Mouse (Mus musculus): Measurements from ENCODE around the gene Sel1l. TPM values are rescaled to one million over a fixed set of nuclear protein-coding genes. Genes with fewer than 3 reads are reported as not detected.

The Sel1l gene
- total RNA-seq, 4 experiments from 2014 or later = 129 to 154 (median 146) TPM

DNA sequence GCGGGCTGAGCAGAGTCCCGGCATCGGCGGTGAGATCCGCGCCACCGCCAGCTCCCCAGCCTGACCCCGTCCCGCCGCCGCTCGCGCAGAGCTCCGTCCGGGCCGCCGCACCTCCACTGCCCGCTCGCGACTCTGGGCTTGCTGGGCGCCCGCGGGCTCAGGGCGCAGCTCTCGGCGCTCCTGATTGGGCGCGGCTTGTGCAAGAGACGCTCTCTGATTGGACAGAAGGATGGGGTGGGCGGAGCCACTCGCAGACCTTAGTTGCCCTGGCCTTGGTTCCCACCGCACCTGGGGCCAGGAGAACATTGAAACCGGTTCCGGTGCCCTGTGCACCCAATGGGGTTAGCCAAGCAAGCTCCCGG is 70.0 kb downstream of the Sel1l start:
- DNase-seq (ENCODE audit: low spot score in 2 of 2) = peak; percentile 64 to 68

DNA sequence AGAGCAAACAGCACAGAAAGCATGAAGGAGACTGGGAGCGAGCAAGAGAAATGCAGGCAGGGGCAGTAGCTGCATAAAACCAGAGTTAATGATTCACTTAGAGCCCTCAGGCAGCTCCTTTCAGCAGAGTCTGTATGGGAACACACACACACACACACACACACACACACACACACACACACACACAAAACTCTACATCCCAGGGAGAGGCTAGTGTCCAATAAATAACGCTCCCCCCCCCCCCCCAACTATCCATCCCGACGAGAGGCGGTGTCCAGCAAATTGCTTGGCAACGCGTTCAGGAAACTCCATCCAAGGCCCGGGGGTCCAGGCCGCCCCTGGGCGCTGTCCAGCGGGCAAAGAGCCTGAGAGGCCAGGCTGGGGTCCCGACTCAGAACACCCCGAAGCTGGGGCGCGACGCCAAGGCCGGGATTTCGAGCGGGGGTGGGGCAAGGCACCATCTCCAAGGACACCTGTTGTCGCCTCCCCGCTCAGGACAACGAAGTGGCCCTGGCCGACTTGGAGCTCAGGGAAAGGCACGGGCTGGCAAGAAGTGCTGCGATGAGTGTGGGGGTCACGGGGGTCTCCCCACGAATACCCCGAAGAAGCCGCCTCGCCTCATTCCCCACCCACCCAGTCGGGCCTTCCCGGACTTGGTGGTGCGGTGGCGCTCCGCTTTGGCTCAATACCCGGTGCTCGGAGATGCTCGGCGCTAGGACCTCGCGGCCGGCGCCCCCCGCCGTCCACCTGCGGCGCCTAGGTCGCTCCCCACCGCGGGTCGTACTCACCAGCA is 70.5 kb downstream of the Sel1l start:
- peak; percentile 36 to 37 for DNase-seq (ENCODE audit: low spot score in 2 of 2)

DNA sequence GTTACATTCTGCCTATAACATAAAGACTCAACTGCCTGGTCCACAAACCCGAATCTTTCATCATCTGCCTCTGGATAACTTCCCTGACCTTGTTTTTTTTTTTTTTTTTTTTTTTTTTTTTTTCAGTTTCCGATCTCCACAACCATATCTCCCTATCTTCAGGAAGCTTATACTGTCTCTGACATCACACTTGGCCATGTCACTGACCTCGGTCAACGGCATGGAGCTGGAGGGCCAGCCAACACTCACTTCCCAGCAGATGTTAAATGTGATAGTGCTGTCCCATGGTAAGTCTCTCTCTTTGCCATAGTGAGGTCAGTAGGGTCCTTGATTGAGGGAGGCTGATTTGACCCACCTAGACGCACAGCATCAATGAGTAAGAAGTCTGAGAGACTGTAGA is 72.6 kb downstream of the Sel1l start:
- DNase-seq (ENCODE audit: low spot score in 2 of 2) = no peak

DNA sequence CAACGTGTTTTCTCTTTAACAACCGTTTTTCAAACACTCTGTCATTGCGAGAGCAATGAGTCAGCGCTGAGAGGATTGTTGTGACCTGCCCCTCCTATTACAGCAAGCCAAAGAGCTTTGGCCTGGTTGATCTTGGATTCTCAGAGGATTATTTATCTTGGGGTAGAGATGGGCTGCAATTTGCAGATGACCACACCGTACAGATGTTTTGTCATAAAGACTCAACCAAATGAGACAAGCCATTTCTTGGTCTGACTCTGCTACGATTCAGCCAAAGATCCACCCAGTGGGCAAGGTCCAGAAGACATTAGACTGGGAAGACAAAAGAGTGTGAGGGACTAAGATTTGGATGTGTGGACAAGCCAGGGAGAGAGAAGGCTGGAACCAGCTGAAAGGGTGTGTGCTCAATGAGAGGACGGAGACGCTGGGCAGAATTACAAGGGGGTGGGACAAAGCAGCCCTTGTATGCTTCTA is 74.1 kb downstream of the Sel1l start:
- DNase-seq (ENCODE audit: low spot score in 2 of 2) = peak in 1 of 2 experiments; percentile 26

DNA sequence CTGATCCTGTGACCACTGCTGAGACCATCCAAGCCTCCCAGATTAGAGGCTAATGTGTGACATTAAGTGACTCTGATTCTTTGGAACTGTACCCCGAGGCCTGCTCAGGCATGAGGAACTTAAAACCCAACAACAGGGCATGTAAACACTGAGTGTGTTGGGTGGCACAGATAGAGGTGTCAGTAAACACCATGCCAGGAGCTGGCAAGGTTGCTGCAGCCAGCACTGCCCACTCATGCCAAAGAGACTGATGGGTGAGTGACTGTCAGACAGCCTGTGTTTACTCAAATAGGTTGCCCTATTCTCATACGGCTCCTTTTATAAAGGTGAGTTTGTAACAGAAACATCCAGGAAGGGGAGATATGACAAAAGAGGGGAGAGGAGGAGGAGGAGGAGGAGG is 80.1 kb downstream of the Sel1l start:
- DNase-seq (ENCODE audit: low spot score in 2 of 2) = no peak

DNA sequence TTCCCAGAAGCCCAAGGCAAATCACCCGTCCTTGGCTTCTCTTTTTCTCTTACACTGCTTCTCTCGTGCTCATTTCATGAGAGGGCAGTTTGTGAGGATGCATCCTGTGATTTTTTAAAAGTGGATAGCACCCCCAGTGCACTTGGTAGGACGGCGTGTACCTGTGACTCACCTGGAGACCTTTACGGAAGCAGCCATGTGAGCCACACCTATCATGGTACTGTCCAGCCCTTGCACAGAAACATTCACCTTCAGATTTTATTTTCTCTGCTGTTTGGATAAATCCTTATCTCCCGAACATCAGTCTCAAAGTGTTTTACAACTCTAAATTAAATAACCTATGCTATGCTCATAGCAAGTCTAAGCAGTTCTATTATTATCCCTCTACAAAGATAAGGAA is 80.8 kb downstream of the Sel1l start:
- DNase-seq (ENCODE audit: low spot score in 2 of 2) = no peak

DNA sequence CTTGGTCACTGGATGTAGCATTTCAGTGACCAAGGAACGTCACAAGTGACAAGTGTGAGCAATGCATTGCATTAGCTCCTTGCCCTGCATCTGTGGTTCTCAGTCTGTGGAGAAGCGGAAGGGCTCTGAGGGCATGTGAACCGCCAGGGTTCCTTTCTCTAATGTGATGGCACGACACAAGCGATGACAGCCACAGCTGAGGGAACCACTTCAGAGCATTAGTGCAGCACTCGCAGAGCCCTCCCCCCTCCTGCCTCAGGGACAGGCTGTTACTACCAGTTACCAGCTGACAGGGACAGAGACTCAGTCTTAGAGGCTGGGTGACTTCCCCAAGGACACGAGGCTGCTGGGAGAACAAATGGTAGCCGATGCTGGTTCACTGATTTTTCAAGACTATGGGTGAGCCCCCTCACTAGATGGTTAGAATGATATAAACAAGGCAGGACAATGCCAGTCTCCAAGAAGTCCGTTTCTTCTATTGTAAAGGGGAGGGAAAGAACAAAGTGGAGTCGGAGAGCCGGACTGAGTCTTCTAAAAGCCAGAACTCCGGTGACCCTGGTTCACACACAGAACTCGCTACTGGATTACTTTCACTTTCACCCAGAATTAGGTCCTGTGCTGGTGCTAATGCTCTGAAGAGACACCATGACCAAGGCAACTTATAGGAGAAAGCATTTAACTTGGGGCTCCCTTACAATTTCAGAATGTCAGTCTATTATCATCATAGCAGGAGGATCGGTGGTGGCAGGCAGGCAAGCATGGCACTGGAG is 82.4 kb downstream of the Sel1l start:
- peak in 1 of 2 experiments; percentile 54 for DNase-seq (ENCODE audit: low spot score in 2 of 2)

DNA sequence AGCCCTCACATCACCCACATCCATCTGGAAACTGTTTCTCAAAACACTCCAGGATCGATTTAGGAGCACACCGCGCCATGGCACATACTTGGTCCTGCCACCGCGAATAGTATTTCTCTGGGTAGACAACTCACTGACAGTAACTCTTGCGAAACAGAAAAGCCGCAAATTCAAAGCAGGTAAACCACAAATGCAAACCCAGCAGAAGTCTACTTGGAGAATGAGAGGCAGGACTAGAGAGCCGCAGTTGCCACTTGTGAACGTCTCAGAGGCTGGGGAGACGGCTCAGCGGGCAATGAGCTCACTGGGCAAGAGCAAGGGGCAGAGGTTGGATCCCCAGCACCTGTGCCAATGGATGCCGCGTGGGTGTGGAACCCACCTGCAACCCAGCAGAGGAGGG is 83.5 kb downstream of the Sel1l start:
- no peak for DNase-seq (ENCODE audit: low spot score in 2 of 2)

DNA sequence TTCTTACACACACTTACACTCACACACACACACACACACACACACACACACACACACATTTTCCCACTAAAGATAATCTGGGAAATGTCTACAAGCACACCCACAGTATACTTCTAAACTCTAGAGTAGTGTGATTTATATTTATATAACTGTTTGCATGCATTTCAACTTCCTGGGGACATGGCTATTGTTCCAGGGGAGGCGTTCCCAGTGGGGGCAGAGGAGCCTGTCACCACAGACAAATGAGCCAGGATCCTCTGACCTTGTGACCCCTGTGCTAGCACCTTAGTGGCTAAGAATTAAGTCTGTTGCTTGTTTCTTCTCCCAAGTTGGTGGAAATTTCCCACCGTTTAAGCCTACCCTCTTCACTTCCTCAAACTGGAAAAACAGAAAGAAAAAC is 83.9 kb downstream of the Sel1l start:
- no peak for DNase-seq (ENCODE audit: low spot score in 2 of 2)

DNA sequence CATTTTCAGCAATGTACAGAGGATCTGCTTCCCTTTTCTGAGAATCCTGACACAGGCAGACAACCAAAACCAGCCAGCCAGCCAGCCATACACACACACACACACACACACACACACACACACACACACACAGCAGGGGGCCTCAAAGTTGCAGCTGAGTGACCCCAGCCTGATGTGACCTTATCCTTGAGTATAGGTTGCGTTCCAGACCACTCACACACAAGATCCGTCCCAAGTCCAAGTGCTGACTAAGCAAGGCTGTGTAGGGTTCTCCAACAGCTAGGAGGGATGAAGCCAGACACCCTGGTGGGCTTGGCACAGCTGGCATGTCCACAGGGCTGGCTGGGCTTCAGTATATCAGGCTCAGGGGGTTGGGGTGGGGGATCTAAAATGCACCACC is 84.5 kb downstream of the Sel1l start:
- DNase-seq (ENCODE audit: low spot score in 2 of 2) = no peak

DNA sequence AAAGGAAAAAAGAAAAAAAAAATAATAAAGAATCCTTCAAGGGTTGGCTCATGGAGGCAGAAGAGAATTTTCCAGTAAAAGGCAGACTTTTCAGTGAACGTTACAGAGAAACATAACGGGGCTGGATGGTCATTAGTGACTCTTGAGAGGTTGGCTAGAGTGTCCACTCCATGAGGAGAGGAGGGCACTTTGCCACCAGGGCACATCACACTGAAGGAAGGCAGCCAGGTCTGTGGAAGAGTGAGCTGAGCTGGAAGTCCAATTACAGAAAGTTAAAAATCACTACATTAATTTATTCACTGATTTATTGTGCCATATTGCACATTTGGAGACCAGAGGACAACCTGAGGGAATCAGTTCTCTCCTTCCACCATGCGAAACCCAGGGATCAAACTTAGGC is 89.1 kb downstream of the Sel1l start:
- no peak for DNase-seq (ENCODE audit: low spot score in 2 of 2)

DNA sequence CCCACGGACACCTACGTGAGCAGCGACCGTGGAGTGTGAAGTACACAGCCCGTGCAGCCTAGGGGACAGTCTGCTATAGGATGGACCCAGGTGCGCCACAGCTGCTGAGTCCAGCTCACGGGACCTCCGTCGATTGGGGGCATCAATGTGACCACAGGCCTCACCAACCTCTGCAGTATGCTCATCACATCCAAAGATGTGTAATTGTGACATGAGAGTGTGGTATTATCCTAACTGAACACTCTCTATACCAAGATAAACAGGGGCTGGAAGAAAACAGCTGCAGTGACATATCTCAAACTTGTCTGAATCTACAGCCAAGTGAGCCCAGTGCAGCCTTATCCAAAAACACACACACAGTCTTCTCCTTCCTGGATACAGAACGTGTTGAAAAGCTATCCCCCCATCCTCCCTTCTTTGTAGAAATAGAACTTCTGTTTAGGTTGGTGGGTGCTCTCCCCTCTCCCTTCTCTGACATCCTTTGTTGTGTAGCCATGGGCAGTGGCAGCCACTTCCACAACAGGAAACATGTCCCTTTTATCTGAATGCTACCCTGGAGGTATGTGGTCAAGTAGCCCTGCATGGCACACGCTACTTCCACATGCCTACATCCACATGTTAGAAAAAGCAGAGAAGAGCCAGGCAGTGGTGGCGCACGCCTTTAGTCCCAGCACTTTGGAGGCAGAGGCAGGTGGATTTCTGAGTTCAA is 90.9 kb downstream of the Sel1l start:
- DNase-seq (ENCODE audit: low spot score in 2 of 2) = no peak

DNA sequence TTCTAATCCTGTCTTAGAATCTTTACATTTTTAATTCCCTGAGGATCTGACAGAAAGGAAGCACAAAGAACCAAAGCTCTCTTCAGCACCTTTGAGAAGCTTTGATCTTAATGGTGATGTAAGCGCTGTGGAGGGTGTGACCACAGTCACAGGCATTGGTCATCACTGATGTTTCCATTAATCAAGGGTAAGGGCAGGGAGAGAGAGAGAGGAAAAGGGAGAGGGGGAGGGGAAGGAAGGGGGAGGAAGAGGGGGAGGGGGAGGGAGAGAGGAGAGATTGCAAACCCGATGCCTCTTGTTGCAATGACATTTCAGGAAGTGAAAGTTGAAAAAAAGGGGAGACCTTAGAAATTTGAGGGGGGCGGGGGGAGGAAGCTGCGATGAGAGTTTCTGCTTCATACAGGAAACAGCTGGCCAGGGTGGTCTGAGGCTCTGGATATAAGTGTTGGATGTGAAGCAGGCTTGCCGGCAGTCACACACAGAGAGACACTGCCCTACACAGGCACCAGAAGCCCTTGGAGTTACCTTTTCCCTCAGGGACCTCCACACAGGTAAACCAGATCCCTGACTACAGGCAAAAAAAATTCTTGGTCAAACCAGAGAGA is 92.3 kb downstream of the Sel1l start:
- no peak for DNase-seq (ENCODE audit: low spot score in 2 of 2)

Small RNA genes lying within 50 kb of the gene (microRNA-seq; reads per million reads assigned to microRNA genes)
- gene Gm22015 = 0 reads per million in 2 experiments

Other genes starting within 250 kb of the Sel1l start
- gene Ston2, start 60.8 kb downstream of the Sel1l start, total RNA-seq (2022) = 10 to 100 TPM; 20.0 to 25.9 (median 23.8) TPM